Mouse (Mus musculus) liver, embryonic 16.5 days (tissue): ENCODE measurements around the gene Rhot1. TPM values are rescaled to one million over a fixed set of nuclear protein-coding genes. Genes with fewer than 3 reads are reported as not detected.
"Not testable (repeated sequence)": the region's sequence is repeated elsewhere in the genome, so short reads cannot be mapped to it uniquely, and the experiment has no call there.

Experiments
- ATAC-seq: fragments of 200-750 bp; cut with Nextera tagmentation; 2 replicates; pipeline ENCODE4 v1.8.0; 2017; ENCODE audit warnings: low read depth, mild to moderate bottlenecking, moderate number of reproducible peaks, moderate library complexity
- H3K27ac ChIP-seq: fragments of 300-500 bp; sonication (generic); 2 replicates; pipeline ENCODE4 v1.5.1; 2014; ENCODE audit warnings: mild to moderate bottlenecking, low read length
- H3K27me3 ChIP-seq: fragments of 300-500 bp; sonication (generic); 2 replicates; pipeline ENCODE4 v1.6.1; 2014; ENCODE audit warnings: low read depth, low read length, mixed read lengths; ENCODE audit not compliant: control insufficient read depth, insufficient read depth
- H3K36me3 ChIP-seq: fragments of 300-500 bp; sonication (generic); 2 replicates; pipeline ENCODE4 v1.6.1; 2014; ENCODE audit warnings: mild to moderate bottlenecking; ENCODE audit not compliant: control insufficient read depth, insufficient read depth
- H3K4me1 ChIP-seq: fragments of 300-500 bp; sonication (generic); 2 replicates; pipeline ENCODE4 v1.6.1; 2014; ENCODE audit warnings: low read depth, low read length, mixed read lengths; ENCODE audit not compliant: control insufficient read depth
- H3K4me2 ChIP-seq: fragments of 300-500 bp; sonication (generic); 2 replicates; pipeline ENCODE4 v1.6.1; 2014; ENCODE audit warnings: low read depth, low read length, mixed read lengths
- H3K4me3 ChIP-seq: fragments of 300-500 bp; sonication (generic); 2 replicates; pipeline ENCODE4 v1.5.1; 2014; ENCODE audit warnings: low read depth, mild to moderate bottlenecking, low read length
- H3K9ac ChIP-seq: fragments of 300-500 bp; sonication (generic); 2 replicates; pipeline ENCODE4 v1.6.1; 2014; ENCODE audit warnings: low read depth, low read length
- H3K9me3 ChIP-seq: fragments of 300-500 bp; sonication (generic); replicated peaks from 2 replicates; pipeline ENCODE4 v1.6.1; 2016; ENCODE audit warnings: low read length; ENCODE audit not compliant: control insufficient read depth
- WGBS: fragments of 180-500 bp; shearing (Covaris S2); extraction: QIAGEN DNeasy Blood & Tissue Kit; methylation state at CpG from one replicate; pipeline ENCODE4 v1.1.7; 2014; ENCODE audit not compliant: insufficient replicate concordance; 5-methylcytosine and 5-hydroxymethylcytosine counted together
- polyA plus RNA-seq: library from polyadenylated mRNA; unstranded; fragments of >200 nt; fragmentation: Nextera tagmentation; extraction: Ambion mirVana; gene quantifications from 2 replicates; pipeline ENCODE4 v1.2.1, GENCODE M21; 2015

The Rhot1 gene
- polyA plus RNA-seq, 1 experiment from 2014 or later = 19.6 TPM

DNA sequence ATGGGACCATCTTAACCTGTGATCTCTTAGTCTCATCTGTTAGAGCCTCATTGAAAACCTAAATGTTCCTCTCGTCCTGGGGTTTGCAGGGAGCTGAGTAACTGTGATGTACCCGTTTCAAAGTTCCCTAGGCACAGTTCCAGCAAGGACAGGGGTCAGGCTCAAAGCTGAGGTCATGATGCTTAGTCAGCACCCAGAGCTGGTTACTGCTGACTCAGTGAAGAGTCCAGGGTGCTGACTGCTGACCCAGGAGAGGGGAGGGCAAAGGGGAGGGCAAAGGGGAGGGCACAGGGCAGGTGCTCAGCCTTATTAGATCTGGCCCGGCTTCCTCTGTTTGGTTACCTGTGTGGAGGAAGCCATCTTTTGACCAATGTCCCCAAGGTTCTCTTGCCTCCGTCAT, 36.9 kb upstream of the Rhot1 start:
- Histone ChIP-seq H3K4me2 (no peak overlapping the region), H3K9me3 (no peaks in the 10 kb centered on the region), H3K4me3 (no peak overlapping the region), H3K27ac (peak overlapping the region; percentile 46; the same call in 1 of the 2 replicates), H3K27me3 (no peaks in the 10 kb centered on the region), H3K36me3 (no peaks in the 10 kb centered on the region), H3K4me1 (peaks cover 4% of the 10 kb centered on the region; the same call in 1 of the 2 replicates), H3K9ac (no peak overlapping the region)
- 56% methylated on average over 4 of the region's 4 CpGs for WGBS
- ATAC-seq = peak; percentile 75

DNA sequence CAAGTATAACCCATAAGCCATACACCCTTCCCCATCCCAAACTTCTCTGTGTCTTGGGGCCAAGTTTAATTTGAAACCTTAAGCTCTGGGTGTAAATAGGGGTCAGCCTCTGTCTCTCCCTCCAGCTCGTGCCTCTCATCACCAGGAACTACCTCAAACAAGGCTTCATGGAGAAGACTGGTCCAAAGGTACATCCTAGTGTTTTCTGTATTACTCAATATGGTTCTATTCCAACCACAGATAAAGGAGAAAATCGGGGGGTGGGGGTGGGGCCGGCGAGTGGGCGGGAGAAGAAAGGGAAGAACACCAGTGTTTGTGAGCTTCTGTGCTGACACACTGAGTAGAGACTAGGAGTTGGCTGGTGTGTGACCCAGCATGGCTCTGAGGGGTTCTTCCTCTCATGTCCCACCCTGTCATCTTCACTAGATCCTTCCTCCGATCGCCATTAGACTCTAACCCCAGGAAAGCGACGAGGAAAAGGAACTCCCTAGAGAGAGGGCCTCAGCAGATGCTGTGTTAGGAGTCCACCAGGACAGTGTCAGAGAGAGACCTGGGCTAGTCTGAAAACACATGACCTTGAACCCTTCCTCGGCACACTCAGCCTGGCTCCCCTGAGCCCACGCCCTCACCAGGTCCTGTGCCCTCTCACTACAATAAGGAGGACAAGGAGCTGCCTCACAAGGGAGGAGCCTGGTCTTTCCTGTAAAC, 34.7 kb upstream of the Rhot1 start:
- Histone ChIP-seq H3K27ac (peak overlapping the region; percentile 45; the same call in 1 of the 2 replicates), H3K36me3 (no peaks in the 10 kb centered on the region), H3K9me3 (no peaks in the 10 kb centered on the region), H3K4me3 (no peak overlapping the region), H3K4me1 (no peaks in the 10 kb centered on the region; the same call in 1 of the 2 replicates), H3K9ac (no peak overlapping the region), H3K27me3 (no peaks in the 10 kb centered on the region), H3K4me2 (no peak overlapping the region)
- no peak; the same call in 1 of the 2 replicates for ATAC-seq
- 49% methylated on average over 11 of the region's 11 CpGs for WGBS

DNA sequence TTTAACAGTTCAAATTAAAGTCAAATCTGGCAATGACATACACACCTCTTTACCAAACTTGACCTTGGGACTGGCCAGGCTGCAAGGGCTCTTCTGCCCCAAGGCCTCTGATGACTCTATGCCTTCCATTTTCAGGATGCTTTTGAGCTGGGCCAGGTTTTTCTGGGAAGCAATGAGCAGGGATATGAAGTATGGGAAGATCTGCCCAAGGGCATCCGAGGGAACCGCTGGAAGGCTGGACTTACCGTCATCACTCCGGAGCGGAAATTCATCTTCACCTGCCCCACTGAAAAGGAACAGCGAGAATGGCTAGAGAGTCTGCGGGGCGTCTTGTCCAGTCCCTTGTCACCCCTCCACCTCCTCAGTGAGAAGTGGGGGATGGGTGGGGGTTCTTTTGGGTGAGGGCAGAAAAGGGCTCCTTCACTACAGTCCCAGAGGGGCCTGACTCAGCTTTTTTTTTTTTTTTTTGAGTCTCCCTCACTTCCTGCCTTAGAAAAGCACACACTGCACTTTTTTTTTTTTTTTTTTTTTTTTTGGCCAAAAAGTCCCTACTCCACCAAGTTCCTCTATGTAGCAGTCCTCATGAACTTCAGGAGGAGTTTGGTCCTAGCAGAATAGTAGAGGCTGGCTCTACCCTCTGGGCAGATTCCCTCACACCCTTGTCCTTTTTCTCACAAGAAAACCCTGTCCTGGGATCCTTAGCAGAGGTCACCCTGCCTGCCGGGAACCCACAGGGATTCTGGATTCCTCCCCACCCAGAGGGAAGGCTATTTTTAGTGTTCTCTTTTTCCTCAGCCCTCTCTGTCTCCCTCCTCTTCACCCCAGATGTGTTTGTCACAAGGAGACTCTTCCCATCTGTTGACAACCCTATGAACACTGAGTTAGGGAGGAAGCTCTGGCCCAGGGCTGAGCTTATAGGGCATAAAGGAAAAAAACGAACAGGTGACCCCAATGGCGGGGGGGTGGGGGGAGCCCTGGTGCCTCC, 31.6 kb upstream of the Rhot1 start:
- Histone ChIP-seq H3K27me3 (no peaks in the 10 kb centered on the region), H3K9me3 (no peaks in the 10 kb centered on the region), H3K4me2 (no peak overlapping the region), H3K9ac (no peak overlapping the region), H3K27ac (no peak overlapping the region), H3K4me1 (no peaks in the 10 kb centered on the region; the same call in 1 of the 2 replicates), H3K36me3 (no peaks in the 10 kb centered on the region), H3K4me3 (no peak overlapping the region)
- ATAC-seq = no peak
- WGBS = 55% methylated on average over 11 of the region's 11 CpGs

DNA sequence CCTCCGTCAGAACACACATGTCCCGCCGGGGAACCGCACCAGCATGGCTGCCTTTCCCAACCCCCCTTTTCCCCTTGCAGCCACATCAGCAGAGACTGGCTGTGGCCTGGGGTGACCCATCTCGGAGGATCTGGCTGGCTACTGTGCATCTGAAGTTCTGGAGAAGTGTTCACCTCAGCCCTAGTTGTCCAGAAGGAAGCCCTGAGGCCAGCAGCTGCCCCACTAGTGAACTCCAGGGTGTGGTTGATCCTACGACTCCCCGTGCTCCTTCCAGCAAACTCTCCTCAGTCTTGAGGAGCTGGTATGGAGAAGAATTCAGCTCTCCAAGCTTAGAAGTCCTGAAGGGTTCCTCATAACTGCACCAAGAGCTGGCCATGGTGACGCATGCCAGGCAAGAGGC, 30.5 kb upstream of the Rhot1 start:
- Histone ChIP-seq H3K4me3 (no peak overlapping the region), H3K36me3 (no peaks in the 10 kb centered on the region), H3K27me3 (no peaks in the 10 kb centered on the region), H3K9me3 (no peaks in the 10 kb centered on the region), H3K27ac (no peak overlapping the region), H3K4me2 (no peak overlapping the region), H3K4me1 (no peaks in the 10 kb centered on the region; the same call in 1 of the 2 replicates), H3K9ac (no peak overlapping the region)
- ATAC-seq = no peak
- 69% methylated on average over 8 of the region's 8 CpGs for WGBS

DNA sequence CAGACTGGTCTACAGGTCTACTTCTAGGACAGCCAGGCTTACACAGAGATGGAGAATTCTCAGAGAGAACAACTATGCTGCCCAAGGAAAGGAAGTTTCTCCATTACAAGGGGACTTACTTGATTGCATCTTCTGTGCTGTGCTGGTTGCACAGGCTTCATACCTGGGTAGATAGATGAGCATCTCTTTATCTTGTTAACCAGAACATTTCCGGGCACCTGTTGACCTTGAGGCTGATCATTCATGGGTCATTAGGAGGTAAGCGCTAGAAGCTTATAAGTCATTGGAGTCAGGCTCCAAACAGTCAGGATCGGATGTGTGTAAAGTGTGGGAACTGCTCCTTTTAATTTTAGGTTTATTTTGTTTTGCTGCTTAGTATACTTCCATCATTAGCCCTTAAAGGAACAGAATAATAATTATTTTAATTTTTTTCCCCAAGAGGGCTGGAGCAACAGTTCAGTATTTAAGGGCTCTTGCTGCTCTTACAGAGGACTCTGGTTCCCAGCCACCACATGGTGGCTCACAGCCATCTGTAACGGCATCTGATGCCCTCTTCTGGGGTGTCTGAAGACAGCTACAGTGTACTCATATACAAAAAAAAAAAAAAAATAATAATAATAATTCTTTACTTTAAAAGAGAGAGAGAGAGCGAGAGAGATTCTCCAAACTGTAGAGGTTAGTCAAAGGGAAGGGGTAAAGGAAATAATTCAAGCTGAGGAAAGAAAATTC, 27.6 kb upstream of the Rhot1 start:
- ATAC-seq = no peak
- H3K4me2 ChIP-seq = no peak overlapping the region
- H3K4me1 ChIP-seq = no peaks in the 10 kb centered on the region; the same call in 1 of the 2 replicates
- H3K27ac ChIP-seq = no peak overlapping the region
- H3K9ac ChIP-seq = no peak overlapping the region
- H3K27me3 ChIP-seq = no peaks in the 10 kb centered on the region
- 58% methylated on average over 5 of the region's 5 CpGs for WGBS
- H3K9me3 ChIP-seq = no peaks in the 10 kb centered on the region
- no peak overlapping the region for H3K4me3 ChIP-seq
- H3K36me3 ChIP-seq = no peaks in the 10 kb centered on the region

DNA sequence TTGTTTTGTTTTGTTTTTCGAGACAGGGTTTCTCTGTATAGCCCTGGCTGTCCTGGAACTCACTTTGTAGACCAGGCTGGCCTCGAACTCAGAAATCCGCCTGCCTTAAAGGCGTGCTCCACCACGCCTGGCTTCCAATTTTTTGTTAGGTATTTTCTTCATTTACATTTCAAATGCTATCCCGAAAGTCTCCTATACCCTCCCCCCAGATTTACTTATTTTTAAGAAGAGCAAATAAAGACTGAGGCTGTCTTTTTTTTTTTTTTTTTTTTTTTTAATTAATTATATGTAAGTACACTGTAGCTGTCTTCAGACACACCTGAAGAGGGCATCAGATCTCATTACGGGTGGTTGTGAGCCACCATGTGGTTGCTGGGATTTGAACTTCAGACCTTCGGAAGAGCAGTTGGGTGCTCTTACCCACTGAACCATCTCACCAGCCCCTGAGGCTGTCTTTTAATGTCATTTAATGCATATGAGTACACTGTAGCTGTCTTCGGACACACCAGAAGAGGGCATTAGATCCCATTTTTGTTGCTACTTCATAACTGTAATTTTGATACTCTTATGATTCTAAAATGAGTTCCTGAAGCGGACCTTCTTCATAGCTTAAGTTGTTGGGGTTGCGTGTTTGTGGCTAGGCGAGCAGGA, 25.6 kb upstream of the Rhot1 start:
- not testable (repeated sequence) for H3K27me3 ChIP-seq, H3K36me3 ChIP-seq, H3K9me3 ChIP-seq, H3K4me1 ChIP-seq
- peak; percentile 67 for ATAC-seq
- peak overlapping the region; percentile 76 for H3K4me3 ChIP-seq
- peak overlapping the region; percentile 66 for H3K4me2 ChIP-seq
- peak overlapping the region; percentile 76 for H3K9ac ChIP-seq
- H3K27ac ChIP-seq = peak overlapping the region; percentile 41; the same call in 1 of the 2 replicates
- whole genome bisulfite sequencing = 34% methylated on average over 12 of the region's 12 CpGs

DNA sequence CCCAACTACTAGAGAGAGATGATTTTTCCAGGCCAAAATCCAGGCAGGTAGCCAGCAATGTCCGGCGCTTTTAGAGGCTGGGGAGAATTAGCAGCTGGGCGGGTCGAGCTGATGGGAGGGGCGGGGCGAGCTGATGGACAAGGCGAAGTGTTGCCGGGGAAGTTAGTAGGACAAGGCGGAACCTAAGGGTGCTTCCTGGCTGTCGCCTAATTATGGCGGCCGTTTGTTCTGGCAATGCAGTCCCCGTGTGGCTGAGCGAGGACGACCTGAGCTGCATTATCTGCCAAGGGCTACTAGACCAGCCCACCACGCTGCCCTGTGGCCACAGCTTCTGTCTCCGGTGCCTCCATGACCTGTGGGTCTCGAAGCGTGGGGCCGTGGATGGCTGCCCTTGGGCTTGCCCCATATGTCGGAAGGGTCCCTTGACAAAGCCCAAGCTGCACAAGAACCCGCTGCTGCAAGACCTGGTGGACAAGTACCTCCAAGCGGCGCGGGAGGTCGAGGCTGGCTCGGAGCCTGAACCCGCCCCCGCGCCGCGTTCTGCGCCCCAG, 25.0 kb upstream of the Rhot1 start, which contains the start of gene Rnf135:
Gene Rnf135, plus strand, starts transcription at position 147 of the 551 bp plus-strand sequence.
- peak within 1 kb of the TSS; percentile 76 for H3K4me3 ChIP-seq

DNA sequence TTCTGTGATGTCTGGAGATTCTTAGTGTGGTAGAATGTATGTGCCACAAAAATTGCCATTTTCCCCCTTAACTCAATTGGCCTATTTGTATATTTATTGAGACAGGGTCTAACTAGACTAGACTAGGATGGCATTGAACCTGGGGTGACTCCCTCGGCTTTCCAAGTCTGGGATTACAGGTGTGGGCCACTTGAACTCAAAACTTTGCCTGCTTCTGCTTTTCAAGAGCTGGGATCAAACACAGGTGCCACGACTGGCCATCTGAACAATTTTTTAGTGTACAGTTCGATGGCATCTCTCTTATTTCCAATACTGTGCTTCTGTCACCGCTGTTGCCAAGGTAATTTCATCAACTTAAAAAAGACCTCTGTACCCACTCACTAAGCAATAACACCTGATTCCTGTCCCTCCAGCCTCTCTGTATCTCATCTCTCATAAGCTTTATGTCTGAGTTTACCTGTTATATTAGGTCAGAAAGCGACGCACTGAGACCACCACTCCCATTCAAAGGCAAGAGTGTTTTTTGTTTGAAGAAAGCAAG, 24.2 kb upstream of the Rhot1 start:
- Histone ChIP-seq H3K9me3 (no peaks in the 10 kb centered on the region), H3K36me3 (no peaks in the 10 kb centered on the region), H3K4me1 (no peaks in the 10 kb centered on the region; the same call in 1 of the 2 replicates), H3K27ac (no peak overlapping the region; the same call in 1 of the 2 replicates), H3K9ac (no peak overlapping the region), H3K4me3 (peak overlapping the region; percentile 76), H3K4me2 (peak overlapping the region; percentile 66), H3K27me3 (no peaks in the 10 kb centered on the region)
- no peak for ATAC-seq
- 75% methylated on average over 6 of the region's 6 CpGs for WGBS

More for the DNA sequence above, 25.0 kb upstream of the Rhot1 start, which contains the start of gene Rnf135:
- Histone ChIP-seq H3K9ac (peak within 1 kb of the TSS; percentile 76), H3K9me3 (no peaks in the 10 kb centered on the region), H3K27ac (peak within 1 kb of the TSS; percentile 79), H3K36me3 (no peaks in the 10 kb centered on the region), H3K27me3 (no peaks in the 10 kb centered on the region), H3K4me2 (peak within 1 kb of the TSS; percentile 66), H3K4me1 (no peaks in the 10 kb centered on the region; the same call in 1 of the 2 replicates)
- peak; percentile 93 for ATAC-seq
- 0% methylated on average over 33 of the region's 33 CpGs for WGBS
